Mouse (Mus musculus): Measurements from ENCODE around the gene Syce1l. TPM values are rescaled to one million over a fixed set of nuclear protein-coding genes. Genes with fewer than 3 reads are reported as not detected.

The Syce1l gene
- total RNA-seq, 2 experiments from 2014 or later, result not detected

- intact Hi-C loops (cut with DNase I; ENCODE audit: low total_unique reads), result loop anchor here (2.0 to 10.0 kb wide), 3 partner anchors 316 to 698 kb away; no protein-coding TSS in a partner anchor
- DNase-seq, result no peak
Observed at GRCm38 (mm10) chr8:113666714-113667432, 23.9 kb downstream of the Syce1l start.

- DNase-seq, result no peak
- intact Hi-C loops (cut with DNase I; ENCODE audit: low total_unique reads), result loop anchor here (10.0 kb wide), 2 partner anchors 395 to 695 kb away; no protein-coding TSS in a partner anchor
Observed at GRCm38 (mm10) chr8:113669924-113670323, 26.9 kb downstream of the Syce1l start.

- intact Hi-C loops (cut with DNase I; ENCODE audit: low total_unique reads), result no loop called here
- no peak for DNase-seq
Observed at GRCm38 (mm10) chr8:113672599-113673255, 29.7 kb downstream of the Syce1l start.

- DNase-seq, result no peak
- intact Hi-C loops (cut with DNase I; ENCODE audit: low total_unique reads), result no loop called here
Observed at GRCm38 (mm10) chr8:113673300-113673699, 30.3 kb downstream of the Syce1l start.

GRCm38 (mm10) chr8:113674611-113675010 lies 31.6 kb downstream of the Syce1l start:
- intact Hi-C loops (cut with DNase I; ENCODE audit: low total_unique reads), result no loop called here
- no peak for DNase-seq

- DNase-seq, result no peak
- intact Hi-C loops (cut with DNase I; ENCODE audit: low total_unique reads), result no loop called here
Observed at GRCm38 (mm10) chr8:113675281-113675680, 32.3 kb downstream of the Syce1l start.

- intact Hi-C loops (cut with DNase I; ENCODE audit: low total_unique reads), result no loop called here
- no peak for DNase-seq
Observed at GRCm38 (mm10) chr8:113676811-113677210, 33.8 kb downstream of the Syce1l start.

GRCm38 (mm10) chr8:113679361-113679760 lies 36.3 kb downstream of the Syce1l start:
- DNase-seq, result no peak
- intact Hi-C loops (cut with DNase I; ENCODE audit: low total_unique reads), result no loop called here

- peak; percentile 30 for DNase-seq
- intact Hi-C loops (cut with DNase I; ENCODE audit: low total_unique reads), result no loop called here
Observed at GRCm38 (mm10) chr8:113687889-113688542, 45.0 kb downstream of the Syce1l start.

GRCm38 (mm10) chr8:113688543-113688915 lies 45.5 kb downstream of the Syce1l start:
- DNase-seq, result no peak
- intact Hi-C loops (cut with DNase I; ENCODE audit: low total_unique reads), result no loop called here

GRCm38 (mm10) chr8:113691622-113692343 lies 48.8 kb downstream of the Syce1l start:
- intact Hi-C loops (cut with DNase I; ENCODE audit: low total_unique reads), result no loop called here
- DNase-seq, result no peak

- DNase-seq, result no peak
- intact Hi-C loops (cut with DNase I; ENCODE audit: low total_unique reads), result no loop called here
Observed at GRCm38 (mm10) chr8:113704968-113705367, 62.0 kb downstream of the Syce1l start.

Other genes starting within 250 kb of the Syce1l start
- 1 to 10 TPM; 3.1 to 3.5 TPM for gene Mon1b, start 7.6 kb upstream of the Syce1l start, total RNA-seq (2021)
- gene Adamts18, start 205.5 kb downstream of the Syce1l start, total RNA-seq (2021), result under 1 TPM; 0.18 to 0.35 TPM